Mouse (Mus musculus) liver, embryonic 14.5 days (tissue): ENCODE measurements around the gene Sema5a.

Experiments
- CTCF ChIP-seq: IDR thresholded peaks from 2 replicates; pipeline ENCODE4 v1.5.1; 2016; ENCODE audit warnings: antibody characterized with exemption, low read depth, control low read depth
- EP300 ChIP-seq: IDR thresholded peaks from 2 replicates; pipeline ENCODE4 v1.6.1; 2016; ENCODE audit warnings: antibody characterized with exemption, low read depth

- TF ChIP-seq CTCF (no peak), EP300 (no peak)
Observed at GRCm38 (mm10) chr15:32691021-32691420, 446.4 kb downstream of the Sema5a start.
